Mouse (Mus musculus): ENCODE measurements around the gene Garem2.

The Garem2 gene

GRCm38 (mm10) chr5:30111771-30112170, 6.8 kb downstream of the Garem2 start:
- no peak for DNase-seq (ENCODE audit: low read depth, low spot score)

GRCm38 (mm10) chr5:30112533-30113068, 7.6 kb downstream of the Garem2 start:
- peak; percentile 25 for DNase-seq (ENCODE audit: low read depth, low spot score)

- DNase-seq (ENCODE audit: low read depth, low spot score), result peak; percentile 70
Measured at GRCm38 (mm10) chr5:30113881-30114760, 9.2 kb downstream of the Garem2 start.

- DNase-seq (ENCODE audit: low read depth, low spot score), result no peak
Measured at GRCm38 (mm10) chr5:30114761-30115140, 9.8 kb downstream of the Garem2 start.

GRCm38 (mm10) chr5:30115718-30116117, 10.8 kb downstream of the Garem2 start:
- no peak for DNase-seq (ENCODE audit: low read depth, low spot score)

GRCm38 (mm10) chr5:30118018-30118417, 13.1 kb downstream of the Garem2 start:
- no peak for DNase-seq (ENCODE audit: low read depth, low spot score)

- DNase-seq (ENCODE audit: low read depth, low spot score), result no peak
Measured at GRCm38 (mm10) chr5:30119163-30119562, 14.2 kb downstream of the Garem2 start.

- DNase-seq (ENCODE audit: low read depth, low spot score), result no peak
Measured at GRCm38 (mm10) chr5:30120106-30120505, 15.1 kb downstream of the Garem2 start.

GRCm38 (mm10) chr5:30122481-30122880, 17.5 kb downstream of the Garem2 start:
- no peak for DNase-seq (ENCODE audit: low read depth, low spot score)

GRCm38 (mm10) chr5:30125587-30125986, 20.6 kb downstream of the Garem2 start:
- DNase-seq (ENCODE audit: low read depth, low spot score), result peak; percentile 64

- no peak for DNase-seq (ENCODE audit: low read depth, low spot score)
Measured at GRCm38 (mm10) chr5:30126756-30127155, 21.8 kb downstream of the Garem2 start.

GRCm38 (mm10) chr5:30127921-30128597, 23.1 kb downstream of the Garem2 start:
- no peak for DNase-seq (ENCODE audit: low read depth, low spot score)

GRCm38 (mm10) chr5:30128680-30129079, 23.7 kb downstream of the Garem2 start:
- DNase-seq (ENCODE audit: low read depth, low spot score), result no peak

- DNase-seq (ENCODE audit: low read depth, low spot score), result no peak
Measured at GRCm38 (mm10) chr5:30131246-30131645, 26.3 kb downstream of the Garem2 start.

GRCm38 (mm10) chr5:30132173-30132572, 27.2 kb downstream of the Garem2 start:
- no peak for DNase-seq (ENCODE audit: low read depth, low spot score)

- DNase-seq (ENCODE audit: low read depth, low spot score), result no peak
Measured at GRCm38 (mm10) chr5:30135711-30136231, 30.8 kb downstream of the Garem2 start.

- no peak for DNase-seq (ENCODE audit: low read depth, low spot score)
Measured at GRCm38 (mm10) chr5:30137271-30137670, 32.3 kb downstream of the Garem2 start.

GRCm38 (mm10) chr5:30138193-30138592, 33.2 kb downstream of the Garem2 start:
- no peak for DNase-seq (ENCODE audit: low read depth, low spot score)

GRCm38 (mm10) chr5:30146526-30146925, 41.6 kb downstream of the Garem2 start:
- no peak for DNase-seq (ENCODE audit: low read depth, low spot score)

- no peak for DNase-seq (ENCODE audit: low read depth, low spot score)
Measured at GRCm38 (mm10) chr5:30148133-30148920, 43.4 kb downstream of the Garem2 start.

- no peak for DNase-seq (ENCODE audit: low read depth, low spot score)
Measured at GRCm38 (mm10) chr5:30152007-30152406, 47.0 kb downstream of the Garem2 start.

GRCm38 (mm10) chr5:30152413-30152812, 47.5 kb downstream of the Garem2 start:
- DNase-seq (ENCODE audit: low read depth, low spot score), result no peak

All from CD4-positive, CD25-positive, alpha-beta regulatory T cell, adult 2 months (primary cell).